Mouse (Mus musculus): ENCODE measurements around the gene Tuba1c.

DNA sequence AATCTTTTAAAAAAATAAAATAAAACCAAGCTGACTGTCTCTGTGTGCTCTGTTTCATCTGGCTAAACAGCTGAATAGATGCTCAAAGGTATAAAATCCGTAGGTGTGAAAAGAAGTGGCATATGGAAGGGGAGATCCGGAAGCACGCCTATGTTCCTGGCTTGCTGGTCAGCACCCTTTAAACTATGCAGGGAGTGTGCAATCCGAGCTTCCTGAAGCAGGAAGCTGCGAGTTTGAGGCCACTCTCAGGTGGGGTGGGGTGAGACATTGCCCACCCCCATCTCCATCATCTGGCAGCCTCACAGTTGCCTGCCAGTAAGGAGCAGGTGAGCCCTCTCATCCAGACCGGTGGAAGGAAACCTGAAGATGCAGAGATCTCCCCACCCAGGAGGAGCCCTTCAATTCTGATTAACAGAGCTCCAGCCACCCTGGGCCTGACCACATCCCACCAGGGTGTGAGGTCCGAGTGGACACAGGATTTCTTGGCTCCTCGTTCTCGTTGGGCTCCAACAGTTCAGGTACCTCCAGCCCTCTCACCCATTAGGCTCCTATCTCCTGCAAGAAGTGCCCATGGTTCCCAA lies 44.4 kb downstream of the Tuba1c start, which contains the start of gene Troap:
- no peak for TF ChIP-seq CTCF (IDR thresholded peaks at IDR 0.05; ENCODE audit: low read depth)
- no peak for TF ChIP-seq EP300 (IDR thresholded peaks at IDR 0.05; ENCODE audit: low read depth)

Measured in heart, postnatal 0 days (tissue).